Mouse (Mus musculus): ENCODE data around the gene Gpr55.

DNA sequence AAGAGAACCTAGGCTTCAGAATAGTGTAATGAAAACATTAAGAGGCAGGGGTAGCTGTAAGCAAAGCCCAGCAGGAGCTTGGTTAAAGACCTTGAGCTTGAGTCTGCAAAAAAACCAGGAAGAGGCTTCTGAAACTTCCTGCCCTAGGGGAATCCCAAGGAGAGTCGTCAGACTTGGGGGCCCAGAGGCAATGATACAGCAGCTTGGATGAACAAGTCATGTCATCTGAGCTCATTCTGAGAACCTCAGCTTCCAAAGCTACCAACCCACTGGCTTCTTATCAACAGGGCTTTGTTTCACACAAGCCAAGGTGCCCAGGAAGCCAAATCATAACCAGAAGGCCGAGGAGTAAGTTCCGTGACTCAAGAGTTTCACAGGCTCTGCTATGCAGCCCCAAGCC, 25.0 kb upstream of the Gpr55 start:
- no peak for TF ChIP-seq CTCF (IDR thresholded peaks at IDR 0.05; ENCODE audit: extremely low read depth, insufficient read depth, insufficient read length, insufficient replicate concordance)
- TF ChIP-seq POLR2A (IDR thresholded peaks at IDR 0.05; ENCODE audit: low read depth, low read length) = no peak

Data from spleen, adult 2 months (tissue).